Mouse (Mus musculus): ENCODE results near the gene Shank2. TPM values are rescaled to one million over a fixed set of nuclear protein-coding genes. Genes with fewer than 3 reads are reported as not detected.

Gene Shank2
- total RNA-seq, 2 experiments from 2014 or later = 0.08 to 0.14 TPM

DNA sequence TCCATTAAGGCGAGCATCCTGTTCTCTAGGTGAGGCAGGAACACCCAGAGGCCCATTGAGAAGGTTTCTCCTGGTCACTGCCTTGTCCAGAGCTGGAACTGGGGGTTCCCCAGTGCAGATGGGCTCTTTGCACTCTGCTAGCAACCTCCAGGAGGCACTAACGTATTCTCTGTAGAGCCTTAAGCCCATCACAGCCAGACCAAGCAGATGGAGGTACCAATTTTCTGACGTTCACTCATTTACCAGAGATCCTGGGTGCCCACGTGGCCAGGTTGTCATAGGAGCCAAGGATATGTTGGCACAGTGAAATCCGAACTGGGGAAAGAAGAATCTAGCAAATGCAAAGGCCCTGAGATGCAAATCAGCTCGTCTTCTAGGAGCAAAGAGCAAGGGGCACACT lies 249.5 kb downstream of the Shank2 start:
- H3K4me3 ChIP-seq = no peak overlapping the region
- DNase-seq = no peak
- H3K27ac ChIP-seq = no peak overlapping the region
- intact Hi-C loops (cut with DNase I) = no loop called here
- no peak for TF ChIP-seq CTCF (IDR thresholded peaks at IDR 0.05)

DNA sequence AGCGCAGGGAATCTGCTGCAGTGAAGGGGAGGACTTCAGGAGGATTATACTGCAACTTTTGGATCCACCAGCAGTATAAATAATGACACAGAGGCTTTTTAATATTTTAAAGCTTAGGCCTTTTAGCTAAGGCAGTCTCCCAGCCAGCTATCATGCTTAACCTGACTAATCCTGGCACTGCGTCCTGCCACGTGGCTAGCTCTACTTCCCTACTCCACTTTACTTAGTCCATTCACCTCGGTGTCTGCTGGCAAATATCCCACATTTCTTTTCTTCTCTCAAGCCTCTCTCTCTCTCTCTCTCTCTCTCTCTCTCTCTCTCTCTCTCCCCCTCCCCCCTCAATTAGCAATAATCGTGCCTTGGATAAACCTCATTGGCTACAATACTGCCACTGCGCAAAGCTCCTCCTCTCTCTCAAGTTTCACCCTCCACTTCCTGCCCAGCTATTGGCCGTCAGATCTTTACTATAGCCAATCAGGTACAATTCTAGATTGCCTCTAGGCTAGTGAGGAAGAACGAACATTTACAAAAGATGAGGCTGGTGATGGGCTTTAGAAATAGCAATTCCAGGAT lies 253.0 kb downstream of the Shank2 start:
- TF ChIP-seq CTCF (IDR thresholded peaks at IDR 0.05) = no peak
- DNase-seq = no peak
- Histone ChIP-seq H3K27ac (no peak overlapping the region), H3K4me3 (no peak overlapping the region)
- intact Hi-C loops (cut with DNase I) = no loop called here

DNA sequence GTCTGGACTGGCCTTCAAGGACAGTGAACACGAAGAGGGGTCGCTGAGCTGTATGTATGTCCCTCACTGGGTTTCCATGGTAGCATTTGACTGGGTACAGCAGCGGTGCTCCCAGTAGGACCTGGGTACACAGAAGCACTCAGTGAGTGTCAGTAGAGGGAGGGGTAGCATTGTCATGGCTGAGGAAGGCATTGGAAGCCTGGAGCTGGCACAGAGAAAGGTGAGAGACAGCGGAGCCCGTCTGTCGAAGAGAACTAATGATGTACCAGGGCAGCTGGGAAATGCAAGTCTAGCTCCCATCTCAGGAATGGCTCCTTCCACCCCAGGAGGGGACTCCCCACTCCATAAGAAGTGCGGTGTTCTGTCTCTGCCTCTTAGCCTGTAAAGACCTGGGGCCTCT lies 256.1 kb downstream of the Shank2 start:
- TF ChIP-seq CTCF (IDR thresholded peaks at IDR 0.05) = no peak
- intact Hi-C loops (cut with DNase I) = no loop called here

GRCm38 (mm10) chr7:144258332-144258731 lies 256.6 kb downstream of the Shank2 start:
- DNase-seq = no peak
- no peak for TF ChIP-seq CTCF (IDR thresholded peaks at IDR 0.05)
- H3K4me3 ChIP-seq = no peak overlapping the region
- H3K27ac ChIP-seq = no peak overlapping the region
- intact Hi-C loops (cut with DNase I) = no loop called here

More for the DNA sequence above, 256.1 kb downstream of the Shank2 start:
- H3K4me3 ChIP-seq = no peak overlapping the region
- H3K27ac ChIP-seq = no peak overlapping the region
- no peak for DNase-seq

DNA sequence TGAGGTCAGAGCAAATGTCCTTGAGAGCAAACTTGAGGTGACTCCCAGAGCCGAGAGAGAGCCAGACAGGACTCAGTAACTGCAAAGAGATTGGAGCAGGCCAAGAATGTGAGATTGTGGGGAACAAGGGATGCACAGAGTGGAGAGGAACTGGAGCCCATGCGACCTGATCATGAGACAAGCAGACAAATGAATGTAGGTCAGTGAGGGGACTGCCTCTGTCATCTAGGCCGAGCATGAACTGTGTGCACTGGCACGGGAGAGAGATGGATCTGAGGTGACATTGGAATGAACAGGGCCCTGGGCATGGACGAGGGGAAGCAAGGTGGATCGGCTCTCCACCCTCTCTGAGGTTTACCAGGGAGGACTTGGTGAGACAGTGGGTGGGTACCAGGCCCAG lies 260.9 kb downstream of the Shank2 start:
- H3K27ac ChIP-seq = no peak overlapping the region
- TF ChIP-seq CTCF (IDR thresholded peaks at IDR 0.05) = no peak
- no peak overlapping the region for H3K4me3 ChIP-seq
- no peak for DNase-seq
- intact Hi-C loops (cut with DNase I) = no loop called here

GRCm38 (mm10) chr7:144266745-144267144 lies 265.0 kb downstream of the Shank2 start:
- DNase-seq = no peak
- intact Hi-C loops (cut with DNase I) = no loop called here

GRCm38 (mm10) chr7:144268329-144268728 lies 266.6 kb downstream of the Shank2 start:
- no peak for TF ChIP-seq CTCF (IDR thresholded peaks at IDR 0.05)
- H3K27ac ChIP-seq = no peak overlapping the region
- intact Hi-C loops (cut with DNase I) = no loop called here
- H3K4me3 ChIP-seq = no peak overlapping the region
- no peak for DNase-seq

More at GRCm38 (mm10) chr7:144266745-144267144, 265.0 kb downstream of the Shank2 start:
- Histone ChIP-seq H3K27ac (no peak overlapping the region), H3K4me3 (no peak overlapping the region)
- TF ChIP-seq CTCF (IDR thresholded peaks at IDR 0.05) = no peak

DNA sequence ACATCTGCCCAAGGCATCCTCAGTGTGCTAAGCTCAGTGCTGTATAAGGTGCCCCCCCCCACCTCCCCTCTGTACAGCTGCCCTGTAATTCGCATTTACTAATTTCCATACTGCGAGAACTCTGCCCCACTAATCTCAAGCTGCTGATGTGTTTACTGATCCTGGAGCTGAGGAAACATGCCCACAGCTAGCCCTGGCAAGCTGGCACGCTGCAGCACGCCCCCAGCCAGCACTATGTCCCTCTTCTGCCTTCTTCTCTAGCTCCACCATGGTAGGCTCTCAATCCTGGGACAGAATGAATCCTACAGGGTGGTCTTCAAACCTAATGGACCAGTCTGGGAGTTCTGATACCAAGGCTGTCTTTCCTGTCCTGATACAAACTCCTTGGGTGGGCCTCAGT lies 267.1 kb downstream of the Shank2 start:
- no peak for DNase-seq
- no peak for TF ChIP-seq CTCF (IDR thresholded peaks at IDR 0.05)
- H3K4me3 ChIP-seq = no peak overlapping the region
- intact Hi-C loops (cut with DNase I) = no loop called here
- no peak overlapping the region for H3K27ac ChIP-seq

GRCm38 (mm10) chr7:144271074-144271473 lies 269.3 kb downstream of the Shank2 start:
- Histone ChIP-seq H3K27ac (no peak overlapping the region), H3K4me3 (no peak overlapping the region)
- no peak for DNase-seq
- no peak for TF ChIP-seq CTCF (IDR thresholded peaks at IDR 0.05)
- intact Hi-C loops (cut with DNase I) = no loop called here

GRCm38 (mm10) chr7:144278703-144279102 lies 277.0 kb downstream of the Shank2 start:
- no peak overlapping the region for H3K4me3 ChIP-seq
- DNase-seq = no peak
- intact Hi-C loops (cut with DNase I) = no loop called here
- H3K27ac ChIP-seq = no peak overlapping the region
- no peak for TF ChIP-seq CTCF (IDR thresholded peaks at IDR 0.05)

GRCm38 (mm10) chr7:144283701-144284100 lies 282.0 kb downstream of the Shank2 start:
- H3K4me3 ChIP-seq = peak overlapping the region; percentile 63
- DNase-seq = peak; percentile 29
- H3K27ac ChIP-seq = no peak overlapping the region; the same call in 1 of the 2 replicates
- intact Hi-C loops (cut with DNase I) = no loop called here
- TF ChIP-seq CTCF (IDR thresholded peaks at IDR 0.05) = no peak

- DNase-seq = no peak
- no peak for TF ChIP-seq CTCF (IDR thresholded peaks at IDR 0.05)
- no peak overlapping the region; the same call in 1 of the 2 replicates for H3K27ac ChIP-seq
- intact Hi-C loops (cut with DNase I) = no loop called here
- H3K4me3 ChIP-seq = peak overlapping the region; percentile 63
Observed at GRCm38 (mm10) chr7:144284241-144285065, 282.7 kb downstream of the Shank2 start.

GRCm38 (mm10) chr7:144285066-144285633 lies 283.4 kb downstream of the Shank2 start:
- Histone ChIP-seq H3K27ac (no peak overlapping the region), H3K4me3 (peak overlapping the region; percentile 63)
- intact Hi-C loops (cut with DNase I) = no loop called here
- no peak for DNase-seq
- TF ChIP-seq CTCF (IDR thresholded peaks at IDR 0.05) = no peak
